Mouse (Mus musculus): ENCODE data around the gene Arid3a.

- TF ChIP-seq POLR2A (IDR thresholded peaks at IDR 0.05; ENCODE audit: borderline replicate concordance, control insufficient read depth, low read depth, low read length) = no peak
- TF ChIP-seq CTCF (IDR thresholded peaks at IDR 0.05; ENCODE audit: control insufficient read depth, insufficient read depth, low read length) = no peak
These were observed 6.6 kb upstream of the Arid3a start for GRCm38 (mm10) chr10:79920056-79920890.

Data from bone marrow, adult 2 months (tissue).